ENCODE assay signal across 14 mouse cellular contexts in the genomic region with DNA sequence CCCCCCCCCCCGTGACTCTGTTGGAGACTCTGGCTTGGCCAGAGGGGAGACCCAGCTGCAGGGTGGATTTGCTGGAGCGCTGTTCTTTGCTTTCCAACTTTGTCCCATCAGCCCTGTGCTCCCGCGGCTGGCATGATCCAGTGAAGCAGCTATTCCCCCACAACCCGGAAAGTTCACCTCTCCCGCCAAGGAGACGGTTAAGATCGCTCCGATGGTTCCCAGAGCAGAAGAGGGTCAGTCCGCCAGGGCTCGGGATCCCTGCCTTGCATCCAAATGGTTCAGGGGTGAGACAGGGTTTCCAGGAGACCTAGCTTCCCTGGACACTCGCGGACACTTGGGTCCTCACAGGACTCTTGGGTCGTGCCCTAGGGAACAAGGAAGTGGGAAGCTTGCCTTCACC.
A peak's percentile ranks its signal among the peaks of the same experiment; 100 is the strongest.
DNase-seq lines count a peak whose midpoint lies in the region; ATAC-seq and TF ChIP-seq lines count a peak whose summit lies in the region.
"Had no signal": no experiment of that assay in that cellular context is flagged by ENCODE, and none has a peak within 500 bp of the region (broad histone marks: within the 10 kb centered on the region; RNA-seq: fewer than 3 reads in every experiment).

No protein-coding gene starts in this region.

- no peaks in the 10 kb centered on the region for H3K9me3 ChIP-seq in kidney, embryonic 15.5 days (replicated peaks)
- H3K9me3 ChIP-seq in hindbrain, embryonic 14.5 days (ENCODE audit: control insufficient read depth, low read length) = no peaks in the 10 kb centered on the region
- H3K9me3 ChIP-seq in midbrain, postnatal 0 days (ENCODE audit: low read length) = no peaks in the 10 kb centered on the region
- H3K9me3 ChIP-seq: heart, embryonic 15.5 days; intestine, embryonic 15.5 days had no signal

- no peak overlapping the region for H3K27ac ChIP-seq in kidney, embryonic 15.5 days
- no peak overlapping the region for H3K27ac ChIP-seq in cortical plate, adult 2 months (ENCODE audit: insufficient read depth, low read length)
- H3K27ac ChIP-seq in hindbrain, embryonic 14.5 days = no peak overlapping the region
- H3K27ac ChIP-seq in midbrain, postnatal 0 days (ENCODE audit: low read depth, low read length) = no peak overlapping the region
- H3K27ac ChIP-seq: heart, embryonic 15.5 days; intestine, embryonic 15.5 days; liver, embryonic 14.5 days had no signal

- TF ChIP-seq CTCF in cortical plate, adult 2 months (IDR thresholded peaks at IDR 0.05; ENCODE audit: extremely low read depth, insufficient read depth, low read length) = no peak
- TF ChIP-seq CTCF in midbrain, postnatal 0 days (IDR thresholded peaks at IDR 0.05) = no peak

- no peak for TF ChIP-seq POLR2A in cortical plate, adult 2 months (IDR thresholded peaks at IDR 0.05; ENCODE audit: extremely low read depth, insufficient read depth, low read length)

- peaks cover 84% of the 10 kb centered on the region for H3K27me3 ChIP-seq in kidney, embryonic 15.5 days
- H3K27me3 ChIP-seq in hindbrain, embryonic 14.5 days (ENCODE audit: control insufficient read depth, insufficient read depth, low read length) = peaks cover 54% of the 10 kb centered on the region
- 0 out of 2 replicates have a peak, but pooled peaks cover 19% of the 10 kb centered on the region for H3K27me3 ChIP-seq in midbrain, postnatal 0 days (ENCODE audit: insufficient read depth, low read length)

- H3K4me2 ChIP-seq in kidney, embryonic 15.5 days = 0 out of 2 replicates have a peak overlapping the region, but pooled peaks have one; percentile 54
- H3K4me2 ChIP-seq in hindbrain, embryonic 14.5 days (replicated peaks) = peak overlapping the region; percentile 75
- peak overlapping the region; percentile 62 for H3K4me2 ChIP-seq in midbrain, postnatal 0 days (ENCODE audit: low read depth, low read length, poor library complexity, severe bottlenecking)
- H3K4me2 ChIP-seq: heart, embryonic 15.5 days had no signal

- WGBS in kidney, embryonic 15.5 days = 3% methylated on average over 14 of the region's 14 CpGs
- WGBS in hindbrain, embryonic 14.5 days = 3% methylated on average over 14 of the region's 14 CpGs
- WGBS in midbrain, postnatal 0 days = 3% methylated on average over 14 of the region's 14 CpGs

- H3K4me3 ChIP-seq in kidney, embryonic 15.5 days (replicated peaks) = no peak overlapping the region
- H3K4me3 ChIP-seq in cortical plate, adult 2 months (ENCODE audit: insufficient read depth, low read length) = peak overlapping the region; percentile 45; the same call in 1 of the 2 replicates
- peak overlapping the region; percentile 35 for H3K4me3 ChIP-seq in hindbrain, embryonic 14.5 days (replicated peaks; ENCODE audit: low read length)
- peak overlapping the region; percentile 37 for H3K4me3 ChIP-seq in midbrain, postnatal 0 days (ENCODE audit: low read depth, low read length)
- H3K4me3 ChIP-seq: heart, embryonic 15.5 days had no signal

- no peak for DNase-seq in kidney, postnatal 4 days
- no peak for DNase-seq in hindbrain, embryonic 14.5 days (ENCODE audit: low spot score)
- no peak for DNase-seq in midbrain, postnatal 0 days (ENCODE audit: low spot score)
- no peak for DNase-seq in urinary bladder, adult 2 months (ENCODE audit: low spot score)
- DNase-seq in adrenal gland, adult (ENCODE audit: inconsistent age in 2 of 2, low spot score in 1 of 2) = no peak
- no peak for DNase-seq in left cerebral cortex, adult 11 months (ENCODE audit: low spot score)
- DNase-seq: kidney, postnatal 25 days; lung, postnatal 14 days had no signal

- H3K9ac ChIP-seq in kidney, embryonic 15.5 days = no peak overlapping the region
- H3K9ac ChIP-seq in hindbrain, embryonic 14.5 days = peak overlapping the region; percentile 55; the same call in 1 of the 2 replicates
- H3K9ac ChIP-seq in midbrain, postnatal 0 days (replicated peaks; ENCODE audit: low read length, poor library complexity, severe bottlenecking) = 0 out of 2 replicates have a peak overlapping the region, but pooled peaks have one; percentile 8
- H3K9ac ChIP-seq: heart, embryonic 15.5 days; intestine, embryonic 15.5 days; liver, embryonic 14.5 days had no signal

- H3K4me1 ChIP-seq in kidney, embryonic 15.5 days = peaks cover 23% of the 10 kb centered on the region
- H3K4me1 ChIP-seq in cortical plate, adult 2 months (ENCODE audit: control insufficient read depth, insufficient read depth, low read length) = 0 out of 2 replicates have a peak, but pooled peaks cover 1% of the 10 kb centered on the region
- H3K4me1 ChIP-seq in hindbrain, embryonic 14.5 days (replicated peaks; ENCODE audit: control insufficient read depth, insufficient read depth, low read length) = peaks cover 10% of the 10 kb centered on the region; the same call in 1 of the 2 replicates
- peaks cover 16% of the 10 kb centered on the region; the same call in 1 of the 2 replicates for H3K4me1 ChIP-seq in midbrain, postnatal 0 days (ENCODE audit: insufficient read depth, low read length)
- H3K4me1 ChIP-seq: heart, embryonic 15.5 days had no signal

- no peaks in the 10 kb centered on the region for H3K36me3 ChIP-seq in kidney, embryonic 15.5 days
- H3K36me3 ChIP-seq in hindbrain, embryonic 14.5 days (replicated peaks; ENCODE audit: control insufficient read depth, insufficient read depth) = no peaks in the 10 kb centered on the region
- no peaks in the 10 kb centered on the region for H3K36me3 ChIP-seq in midbrain, postnatal 0 days (ENCODE audit: insufficient read depth, low read length)
- H3K36me3 ChIP-seq: heart, embryonic 15.5 days; intestine, embryonic 15.5 days had no signal

- no peak for ATAC-seq in kidney, embryonic 15.5 days (replicated peaks; ENCODE audit: low FRiP score)
- no peak for ATAC-seq in hindbrain, embryonic 14.5 days (ENCODE audit: low FRiP score)
- ATAC-seq in midbrain, postnatal 0 days (ENCODE audit: low FRiP score) = no peak
- ATAC-seq: CD4-positive, CD25-positive, alpha-beta regulatory T cell, adult 4 months; intestine, embryonic 15.5 days had no signal
